Mouse (Mus musculus): ENCODE results near the gene Gm45213. TPM values are rescaled to one million over a fixed set of nuclear protein-coding genes. Genes with fewer than 3 reads are reported as not detected.
"Not testable (repeated sequence)": the region's sequence is repeated elsewhere in the genome, so short reads cannot be mapped to it uniquely, and the experiment has no call there.

Gm45213 gene
- polyA plus RNA-seq, 1 experiment from 2014 or later, result not detected

DNA sequence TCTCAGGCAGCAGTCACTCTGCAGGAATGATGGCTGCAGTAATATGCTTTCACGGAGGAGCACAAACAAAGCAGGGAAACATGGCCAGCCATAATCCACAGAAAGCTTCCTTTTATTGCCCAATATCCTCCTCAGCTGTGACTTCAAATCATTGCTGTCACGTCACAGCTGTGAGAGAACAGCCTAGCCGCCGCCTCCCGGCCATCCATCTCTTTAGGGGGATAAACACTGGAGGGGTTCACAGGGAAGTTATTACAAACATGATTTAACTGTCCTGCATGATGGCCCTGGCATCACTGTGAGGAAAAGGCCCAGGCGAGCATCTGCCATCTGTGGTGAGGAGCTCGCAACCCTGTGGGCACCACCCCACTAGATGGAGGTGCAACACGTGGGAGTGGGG is 6.6 kb upstream of the Gm45213 start:
- Histone ChIP-seq H3K4me3 (no peak overlapping the region), H3K9me3 (no peaks in the 10 kb centered on the region), H3K27ac (no peak overlapping the region), H3K36me3 (no peaks in the 10 kb centered on the region), H3K4me1 (0 out of 2 replicates have a peak, but pooled peaks cover 2% of the 10 kb centered on the region), H3K27me3 (ENCODE audit: insufficient read depth, poor library complexity, severe bottlenecking) (peaks cover 47% of the 10 kb centered on the region)
- no peak for DNase-seq (ENCODE audit: low spot score)
- WGBS, result 78% methylated on average over 8 of the region's 8 CpGs

DNA sequence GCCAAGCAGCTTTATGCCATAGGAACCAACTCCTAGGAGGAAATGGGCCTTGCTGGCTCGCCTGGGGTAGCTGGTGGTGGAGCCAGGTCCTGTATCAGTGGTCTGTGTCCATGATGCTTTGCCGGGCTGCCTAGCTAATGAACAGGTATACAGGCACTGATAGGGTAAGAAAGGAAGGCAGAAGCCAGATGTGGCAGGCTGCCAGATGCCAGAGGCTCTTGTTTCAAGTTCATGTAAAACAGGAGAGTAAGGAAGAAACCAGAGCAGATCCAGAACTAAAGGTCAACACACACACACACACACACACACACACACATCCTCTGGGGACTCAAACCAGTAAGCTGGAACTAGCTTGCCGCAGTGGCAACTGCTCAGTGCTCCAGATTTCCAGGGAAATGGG is 5.1 kb upstream of the Gm45213 start:
- WGBS, result 58% methylated on average over 3 of the region's 3 CpGs
- Histone ChIP-seq H3K4me1 (0 out of 2 replicates have a peak, but pooled peaks cover 2% of the 10 kb centered on the region), H3K27ac (no peak overlapping the region), H3K36me3 (no peaks in the 10 kb centered on the region), H3K9me3 (no peaks in the 10 kb centered on the region), H3K4me3 (no peak overlapping the region), H3K27me3 (ENCODE audit: insufficient read depth, poor library complexity, severe bottlenecking) (peaks cover 45% of the 10 kb centered on the region)
- no peak for DNase-seq (ENCODE audit: low spot score)

GRCm38 (mm10) chr7:66038730-66039129 is 4.7 kb upstream of the Gm45213 start:
- no peak for DNase-seq (ENCODE audit: low spot score)
- Histone ChIP-seq H3K9me3 (no peaks in the 10 kb centered on the region), H3K36me3 (no peaks in the 10 kb centered on the region), H3K4me1 (0 out of 2 replicates have a peak, but pooled peaks cover 2% of the 10 kb centered on the region), H3K4me3 (no peak overlapping the region), H3K27ac (no peak overlapping the region), H3K27me3 (ENCODE audit: insufficient read depth, poor library complexity, severe bottlenecking) (peaks cover 40% of the 10 kb centered on the region)
- 84% methylated on average over 11 of the region's 11 CpGs for WGBS

- 69% methylated on average over 18 of the region's 18 CpGs for WGBS
- Histone ChIP-seq H3K4me3 (no peak overlapping the region), H3K27me3 (ENCODE audit: insufficient read depth, poor library complexity, severe bottlenecking) (peaks cover 33% of the 10 kb centered on the region), H3K27ac (no peak overlapping the region), H3K36me3 (no peaks in the 10 kb centered on the region), H3K4me1 (0 out of 2 replicates have a peak, but pooled peaks cover 4% of the 10 kb centered on the region), H3K9me3 (no peaks in the 10 kb centered on the region)
- DNase-seq (ENCODE audit: low spot score), result no peak
These were observed 3.2 kb upstream of the Gm45213 start for GRCm38 (mm10) chr7:66040026-66040814.

DNA sequence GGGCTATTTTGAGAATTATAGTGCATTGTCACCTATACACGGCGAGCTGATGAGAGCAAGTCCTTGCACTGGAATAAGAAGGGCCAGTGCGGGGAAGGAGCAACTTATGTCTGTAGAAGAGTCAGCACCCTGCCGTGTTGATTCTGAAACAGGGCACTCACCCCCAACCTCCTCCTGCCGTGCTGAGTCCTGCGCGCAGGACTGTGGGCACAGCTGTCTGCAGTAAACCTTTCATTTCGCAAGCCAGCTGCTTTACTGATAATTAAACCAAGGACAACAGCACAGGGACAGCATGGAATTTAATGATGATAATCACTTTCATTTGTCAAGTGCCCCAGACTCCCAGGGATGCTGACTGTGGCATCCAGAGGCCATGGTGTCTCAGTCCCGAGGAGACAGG is 1.2 kb downstream of the Gm45213 start:
- Histone ChIP-seq H3K27ac (no peak overlapping the region), H3K4me3 (no peak overlapping the region), H3K36me3 (no peaks in the 10 kb centered on the region), H3K9me3 (no peaks in the 10 kb centered on the region), H3K4me1 (peaks cover 17% of the 10 kb centered on the region), H3K27me3 (ENCODE audit: insufficient read depth, poor library complexity, severe bottlenecking) (peaks cover 49% of the 10 kb centered on the region)
- no peak for DNase-seq (ENCODE audit: low spot score)
- WGBS, result 59% methylated on average over 9 of the region's 9 CpGs

- Histone ChIP-seq H3K4me1 (peaks cover 15% of the 10 kb centered on the region), H3K36me3 (no peaks in the 10 kb centered on the region), H3K27me3 (ENCODE audit: insufficient read depth, poor library complexity, severe bottlenecking) (peaks cover 47% of the 10 kb centered on the region), H3K4me3 (no peak overlapping the region), H3K27ac (no peak overlapping the region), H3K9me3 (no peaks in the 10 kb centered on the region)
- 53% methylated on average over 17 of the region's 17 CpGs for WGBS
- no peak for DNase-seq (ENCODE audit: low spot score)
These were observed 3.8 kb downstream of the Gm45213 start for GRCm38 (mm10) chr7:66046921-66047918.

DNA sequence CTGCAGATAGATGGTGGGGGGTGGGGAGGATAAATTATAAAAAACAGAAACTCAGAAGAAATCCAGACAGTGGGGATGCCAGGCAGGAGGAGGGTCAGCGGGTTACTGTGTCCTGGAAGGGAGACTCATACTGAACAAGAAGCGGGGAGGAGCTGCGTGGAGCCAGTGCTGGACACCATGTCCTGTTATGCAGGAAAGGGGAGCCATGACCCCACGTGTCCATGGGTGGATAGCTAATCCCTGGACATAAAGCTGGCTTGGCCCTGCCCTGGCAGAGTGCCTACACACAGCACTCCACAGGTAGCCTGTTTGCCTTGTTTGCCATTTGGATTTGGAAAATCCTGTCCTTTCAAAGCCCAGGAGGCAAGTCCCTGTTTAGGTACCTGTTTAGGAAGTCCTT is 4.6 kb downstream of the Gm45213 start:
- H3K4me3 ChIP-seq, result no peak overlapping the region
- H3K27me3 ChIP-seq (ENCODE audit: insufficient read depth, poor library complexity, severe bottlenecking), result peaks cover 47% of the 10 kb centered on the region
- DNase-seq (ENCODE audit: low spot score), result no peak
- no peak overlapping the region for H3K27ac ChIP-seq
- peaks cover 15% of the 10 kb centered on the region for H3K4me1 ChIP-seq
- H3K9me3 ChIP-seq, result no peaks in the 10 kb centered on the region
- 86% methylated on average over 4 of the region's 4 CpGs for WGBS
- no peaks in the 10 kb centered on the region for H3K36me3 ChIP-seq

GRCm38 (mm10) chr7:66048446-66049230 is 5.2 kb downstream of the Gm45213 start:
- 75% methylated on average over 12 of the region's 12 CpGs for WGBS
- Histone ChIP-seq H3K4me1 (peaks cover 15% of the 10 kb centered on the region), H3K9me3 (no peaks in the 10 kb centered on the region), H3K27ac (no peak overlapping the region), H3K27me3 (ENCODE audit: insufficient read depth, poor library complexity, severe bottlenecking) (peaks cover 47% of the 10 kb centered on the region), H3K4me3 (no peak overlapping the region), H3K36me3 (no peaks in the 10 kb centered on the region)
- no peak for DNase-seq (ENCODE audit: low spot score)

GRCm38 (mm10) chr7:66053946-66054483 is 10.6 kb downstream of the Gm45213 start:
- H3K9me3 ChIP-seq, result no peaks in the 10 kb centered on the region
- no peaks in the 10 kb centered on the region for H3K4me1 ChIP-seq
- WGBS, result 79% methylated on average over 4 of the region's 4 CpGs
- no peaks in the 10 kb centered on the region for H3K36me3 ChIP-seq
- 0 out of 2 replicates have a peak, but pooled peaks cover 5% of the 10 kb centered on the region for H3K27me3 ChIP-seq (ENCODE audit: insufficient read depth, poor library complexity, severe bottlenecking)
- no peak overlapping the region for H3K27ac ChIP-seq
- no peak overlapping the region for H3K4me3 ChIP-seq
- DNase-seq (ENCODE audit: low spot score), result no peak

GRCm38 (mm10) chr7:66055356-66055755 is 12.0 kb downstream of the Gm45213 start:
- DNase-seq (ENCODE audit: low spot score); H3K4me3 ChIP-seq; H3K36me3 ChIP-seq; H3K27me3 ChIP-seq (ENCODE audit: insufficient read depth, poor library complexity, severe bottlenecking); H3K9me3 ChIP-seq; H3K4me1 ChIP-seq; H3K27ac ChIP-seq: not testable (repeated sequence)
- 18% methylated on average over 2 of the region's 2 CpGs for WGBS

- no peak for DNase-seq (ENCODE audit: low spot score)
- WGBS, result 77% methylated on average over 1 of the region's 1 CpGs
- Histone ChIP-seq H3K4me3 (peak within 1 kb of the TSS; percentile 96), H3K4me1 (peaks cover 10% of the 10 kb centered on the region), H3K9me3 (no peaks in the 10 kb centered on the region), H3K36me3 (peaks cover 14% of the 10 kb centered on the region), H3K27me3 (ENCODE audit: insufficient read depth, poor library complexity, severe bottlenecking) (no peaks in the 10 kb centered on the region), H3K27ac (peak within 1 kb of the TSS; percentile 90; the same call in 1 of the 2 replicates)
These were observed 15.3 kb downstream of the Gm45213 start, which contains the start of gene Snrpa1 for GRCm38 (mm10) chr7:66058703-66059102. Snrpa1 (plus strand) TSS chr7:66059003.
